Mouse (Mus musculus) brain, embryonic 14.5 days (tissue): ENCODE data around the gene Mettl7a3.

Experiments used
- CTCF ChIP-seq: fragments of 200-500 bp; IDR thresholded peaks from 2 replicates; pipeline ENCODE4 v1.5.1; 2012; ENCODE audit warnings: inconsistent platforms, mild to moderate bottlenecking, moderate library complexity, borderline replicate concordance; ENCODE audit not compliant: insufficient read depth, insufficient read length; ENCODE audit errors: extremely low read depth
- POLR2A ChIP-seq: fragments of 200-500 bp; IDR thresholded peaks from 2 replicates; pipeline ENCODE4 v1.6.1; 2012; ENCODE audit warnings: mild to moderate bottlenecking, inconsistent platforms, borderline replicate concordance; ENCODE audit not compliant: poor library complexity, insufficient read depth, insufficient read length, severe bottlenecking; ENCODE audit errors: extremely low read depth

DNA sequence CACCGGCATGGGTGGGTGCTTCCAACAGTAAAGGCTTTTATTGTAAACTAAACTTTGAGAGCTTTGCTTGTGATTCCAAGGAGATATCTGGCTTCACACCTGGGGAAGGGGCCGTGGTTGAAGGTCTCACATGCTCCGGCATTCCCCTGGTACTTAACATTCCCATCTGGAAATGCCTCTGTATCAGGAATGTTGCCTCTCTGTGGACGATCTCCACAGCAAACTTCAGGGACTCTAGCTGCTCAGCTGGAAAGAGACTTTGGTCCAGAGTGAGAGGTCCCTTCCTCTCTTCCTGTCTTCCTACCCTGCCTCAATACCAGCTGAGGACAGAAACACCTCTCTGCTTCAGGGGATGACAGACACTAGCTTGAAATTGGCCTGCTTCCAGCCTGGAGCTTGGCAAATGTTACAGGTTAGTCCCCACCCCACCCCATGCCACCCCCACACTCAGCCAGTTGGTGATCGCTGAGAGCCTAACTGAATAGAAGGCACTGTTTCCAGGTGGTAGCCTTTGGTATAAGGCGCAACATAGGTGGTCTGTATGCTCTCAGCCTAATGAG is 16.9 kb downstream of the Mettl7a3 start:
- TF ChIP-seq CTCF = no peak
- no peak for TF ChIP-seq POLR2A
